Mouse (Mus musculus): ENCODE data around the gene Ttll2.
"Not testable (repeated sequence)": the region's sequence is repeated elsewhere in the genome, so short reads cannot be mapped to it uniquely, and the experiment has no call there.

DNA sequence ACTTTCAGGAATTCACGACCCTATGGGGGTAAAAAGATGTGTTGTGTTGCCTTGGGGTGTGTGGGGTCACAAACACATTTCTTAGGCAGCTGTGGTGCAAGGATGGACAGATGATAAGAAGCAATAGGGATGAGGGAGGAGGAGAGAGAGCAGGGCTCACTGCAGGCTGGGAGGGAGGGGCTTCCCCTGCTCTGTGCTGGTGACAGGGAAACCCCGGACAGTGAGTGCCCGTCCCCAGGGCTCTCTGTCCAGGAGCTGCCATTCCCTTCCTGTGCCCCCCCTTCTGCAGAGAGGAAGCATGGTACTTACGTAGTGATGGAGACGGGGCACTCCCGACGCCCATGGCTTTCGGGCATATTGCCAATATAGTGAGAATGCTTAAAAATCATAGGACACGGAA lies 15.1 kb downstream of the Ttll2 start:
- TF ChIP-seq POLR2A (IDR thresholded peaks at IDR 0.05; ENCODE audit: control insufficient read depth, low read depth, low read length); CTCF (IDR thresholded peaks at IDR 0.05; ENCODE audit: control insufficient read depth, insufficient read depth, insufficient replicate concordance, low read depth, low read length): not testable (repeated sequence)

Measured in testis, adult 2 months (tissue).